Mouse (Mus musculus) testis, adult 2 months (tissue): ENCODE measurements around the gene Slc25a27. TPM values are rescaled to one million over a fixed set of nuclear protein-coding genes. Genes with fewer than 3 reads are reported as not detected.

Source experiments
- H3K27ac ChIP-seq: fragments of 200-500 bp; 2 replicates; pipeline ENCODE4 v1.5.1; 2012; ENCODE audit warnings: low read depth, low read length; ENCODE audit not compliant: control insufficient read depth, insufficient read depth
- H3K27me3 ChIP-seq: fragments of 200-500 bp; 2 replicates; pipeline ENCODE4 v1.6.1; 2012; ENCODE audit warnings: mild to moderate bottlenecking, low read length, moderate library complexity; ENCODE audit not compliant: control insufficient read depth, insufficient read depth
- H3K36me3 ChIP-seq: fragments of 200-500 bp; 2 replicates; pipeline ENCODE4 v1.6.1; 2012; ENCODE audit warnings: mild to moderate bottlenecking, low read length; ENCODE audit not compliant: control insufficient read depth, insufficient read depth
- H3K4me1 ChIP-seq: fragments of 200-500 bp; 2 replicates; pipeline ENCODE4 v1.6.1; 2012; ENCODE audit warnings: low read length; ENCODE audit not compliant: control insufficient read depth, insufficient read depth
- H3K4me3 ChIP-seq: fragments of 200-500 bp; 2 replicates; pipeline ENCODE4 v1.5.1; 2012; ENCODE audit warnings: low read depth, mild to moderate bottlenecking, low read length, moderate library complexity, mixed read lengths; ENCODE audit not compliant: control insufficient read depth
- CTCF ChIP-seq: fragments of 200-500 bp; IDR thresholded peaks from 2 replicates; pipeline ENCODE4 v1.5.1; 2012; ENCODE audit warnings: low read depth, mild to moderate bottlenecking, inconsistent platforms, low read length, moderate library complexity; ENCODE audit not compliant: control insufficient read depth, insufficient read depth, insufficient replicate concordance
- POLR2A ChIP-seq: fragments of 200-500 bp; IDR thresholded peaks from 2 replicates; pipeline ENCODE4 v1.6.1; 2012; ENCODE audit warnings: low read depth, mild to moderate bottlenecking, inconsistent platforms, low read length, moderate library complexity; ENCODE audit not compliant: control insufficient read depth
- polyA plus RNA-seq: library from polyadenylated mRNA; depleted of rRNA; stranded (reverse); fragments of >200 nt; gene quantifications from 2 replicates; pipeline ENCODE4 v1.2.3, GENCODE M21; 2012; rRNA removed

Gene Slc25a27
- polyA plus RNA-seq, 1 experiment, result 4.3 TPM

DNA sequence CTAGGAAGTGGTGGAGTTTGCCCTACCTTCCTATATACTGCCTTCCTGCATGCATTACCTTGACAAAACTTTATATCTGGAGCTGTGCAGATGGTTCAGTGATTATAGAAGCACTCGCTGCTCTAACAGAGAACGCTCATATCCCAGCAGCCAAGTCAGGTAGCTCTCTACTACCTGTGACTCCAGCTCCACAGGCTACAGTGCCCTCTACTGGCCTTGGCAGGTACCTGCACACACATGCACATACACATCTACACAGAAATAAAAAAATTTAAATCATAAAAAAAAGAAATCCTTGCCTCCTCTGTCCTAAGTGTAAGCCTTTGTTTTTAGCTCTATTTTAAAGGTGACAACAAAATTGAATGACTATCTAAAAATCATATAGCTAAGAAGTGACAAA, 69.3 kb downstream of the Slc25a27 start:
- Histone ChIP-seq H3K36me3 (no peaks in the 10 kb centered on the region), H3K4me1 (no peaks in the 10 kb centered on the region), H3K27ac (no peak overlapping the region), H3K4me3 (no peak overlapping the region), H3K27me3 (no peaks in the 10 kb centered on the region)
- TF ChIP-seq CTCF, result peak; percentile 66; the same call in 1 of the 2 replicates
- TF ChIP-seq POLR2A, result no peak

DNA sequence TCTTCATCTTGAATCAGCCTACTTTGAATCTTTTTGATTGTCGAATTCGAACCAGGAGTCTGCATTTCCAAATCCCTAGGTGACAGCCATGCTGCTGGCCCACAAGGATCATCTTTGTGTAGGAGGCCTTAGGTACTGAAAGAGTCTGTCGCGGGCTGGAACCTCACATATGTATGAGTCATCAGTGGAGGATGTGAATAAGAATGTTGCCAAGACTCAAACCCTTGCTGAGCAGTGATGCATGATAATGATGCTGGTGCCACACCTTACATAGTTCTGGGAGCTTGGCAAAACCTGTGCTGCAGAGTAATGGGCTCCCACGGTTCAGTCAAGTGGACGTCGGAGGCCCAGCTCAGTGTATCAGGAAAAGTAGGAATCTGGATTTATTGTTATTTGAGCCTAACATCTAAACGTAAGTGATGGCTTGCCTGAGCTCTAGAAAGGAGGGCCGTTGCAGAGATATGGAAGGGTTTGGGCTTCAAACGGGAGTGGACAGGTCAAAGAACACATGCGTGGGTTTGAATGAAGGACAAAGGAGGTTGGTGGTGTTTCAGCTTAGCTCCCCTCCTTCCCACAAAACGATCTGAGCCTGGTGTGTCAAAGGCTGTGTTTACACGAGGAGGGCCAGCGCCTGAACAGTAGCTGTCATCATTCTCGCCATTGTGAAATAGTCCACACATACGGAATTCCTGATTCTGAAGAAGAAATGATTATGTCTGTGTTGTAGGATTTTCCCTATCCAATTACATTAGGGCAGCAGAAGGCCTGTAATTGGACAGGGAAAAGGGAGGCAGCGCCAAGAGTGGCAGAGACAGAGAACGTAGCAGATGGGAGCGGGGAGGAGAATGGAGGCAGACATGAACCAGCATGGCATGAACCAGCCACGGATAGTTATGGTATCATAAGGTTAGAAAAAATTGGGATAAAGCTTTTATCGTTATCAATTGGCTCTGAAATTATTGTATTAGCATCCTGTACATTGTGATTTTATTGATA, 74.4 kb downstream of the Slc25a27 start:
- peak overlapping the region; percentile 85 for H3K4me3 ChIP-seq
- H3K27ac ChIP-seq, result no peak overlapping the region
- H3K27me3 ChIP-seq, result no peaks in the 10 kb centered on the region
- TF ChIP-seq POLR2A (no peak), CTCF (no peak)
- no peaks in the 10 kb centered on the region for H3K36me3 ChIP-seq
- H3K4me1 ChIP-seq, result no peaks in the 10 kb centered on the region

Other genes with a start within 250 kb of the Slc25a27 start
- gene Mep1a, start 164.4 kb downstream of the Slc25a27 start, polyA plus RNA-seq, result 0.14 and 0.53 TPM in 2 replicates
- 0.22 and 0.23 TPM in 2 replicates for gene Ankrd66, start 123.6 kb downstream of the Slc25a27 start, polyA plus RNA-seq
- gene Pla2g7, start 99.1 kb downstream of the Slc25a27 start, polyA plus RNA-seq, result 8.6 and 14.8 TPM in 2 replicates
- gene Tdrd6, start 36.9 kb downstream of the Slc25a27 start, polyA plus RNA-seq, result 186 and 202 TPM in 2 replicates
- 2.7 and 2.8 TPM in 2 replicates for gene Cyp39a1, start 211 bp upstream of the Slc25a27 start, polyA plus RNA-seq
- gene Rcan2, start 134.1 kb upstream of the Slc25a27 start, polyA plus RNA-seq, result 1.2 and 1.3 TPM in 2 replicates